Mouse (Mus musculus): ENCODE results near the gene Eif6. TPM values are rescaled to one million over a fixed set of nuclear protein-coding genes. Genes with fewer than 3 reads are reported as not detected.

Gene Eif6
- polyA plus RNA-seq, 1 experiment from 2014 or later: 163 TPM

GRCm38 (mm10) chr2:155817301-155818245 is 9.2 kb downstream of the Eif6 start:
- no peak overlapping the region; the same call in 1 of the 2 replicates for H3K4me3 ChIP-seq (ENCODE audit: low read length)

GRCm38 (mm10) chr2:155816179-155816578 is 10.5 kb downstream of the Eif6 start:
- H3K4me3 ChIP-seq (ENCODE audit: low read length): no peak overlapping the region
- ATAC-seq (ENCODE audit: low read depth): no peak
- 90% methylated on average over 1 of the region's 1 CpGs for WGBS

More at GRCm38 (mm10) chr2:155817301-155818245, 9.2 kb downstream of the Eif6 start:
- Histone ChIP-seq H3K4me2 (ENCODE audit: low read depth, low read length) (peak overlapping the region; percentile 93), H3K36me3 (ENCODE audit: control insufficient read depth, insufficient read depth, low read length) (peaks cover 19% of the 10 kb centered on the region), H3K4me1 (replicated peaks; ENCODE audit: control insufficient read depth, insufficient read depth, low read length) (peaks cover 12% of the 10 kb centered on the region), H3K9ac (ENCODE audit: low read length) (no peak overlapping the region; the same call in 1 of the 2 replicates), H3K9me3 (ENCODE audit: control insufficient read depth, low read length) (no peaks in the 10 kb centered on the region), H3K27ac (ENCODE audit: low read length) (no peak overlapping the region), H3K27me3 (ENCODE audit: control insufficient read depth, insufficient read depth, low read depth, low read length) (no peaks in the 10 kb centered on the region)
- ATAC-seq (ENCODE audit: low read depth): no peak
- 69% methylated on average over 10 of the region's 10 CpGs for WGBS

GRCm38 (mm10) chr2:155814829-155815228 is 11.9 kb downstream of the Eif6 start:
- Histone ChIP-seq H3K4me2 (ENCODE audit: low read depth, low read length) (no peak overlapping the region), H3K27ac (ENCODE audit: low read length) (no peak overlapping the region), H3K27me3 (ENCODE audit: control insufficient read depth, insufficient read depth, low read depth, low read length) (no peaks in the 10 kb centered on the region), H3K4me1 (replicated peaks; ENCODE audit: control insufficient read depth, insufficient read depth, low read length) (peaks cover 12% of the 10 kb centered on the region), H3K9me3 (ENCODE audit: control insufficient read depth, low read length) (no peaks in the 10 kb centered on the region), H3K9ac (ENCODE audit: low read length) (no peak overlapping the region), H3K36me3 (ENCODE audit: control insufficient read depth, insufficient read depth, low read length) (no peaks in the 10 kb centered on the region), H3K4me3 (ENCODE audit: low read length) (no peak overlapping the region)
- WGBS: 24% methylated on average over 5 of the region's 5 CpGs
- ATAC-seq (ENCODE audit: low read depth): no peak

More at GRCm38 (mm10) chr2:155816179-155816578, 10.5 kb downstream of the Eif6 start:
- peaks cover 10% of the 10 kb centered on the region for H3K36me3 ChIP-seq (ENCODE audit: control insufficient read depth, insufficient read depth, low read length)
- peaks cover 12% of the 10 kb centered on the region for H3K4me1 ChIP-seq (replicated peaks; ENCODE audit: control insufficient read depth, insufficient read depth, low read length)
- no peak overlapping the region for H3K4me2 ChIP-seq (ENCODE audit: low read depth, low read length)
- H3K27ac ChIP-seq (ENCODE audit: low read length): no peak overlapping the region
- no peaks in the 10 kb centered on the region for H3K9me3 ChIP-seq (ENCODE audit: control insufficient read depth, low read length)
- no peaks in the 10 kb centered on the region for H3K27me3 ChIP-seq (ENCODE audit: control insufficient read depth, insufficient read depth, low read depth, low read length)
- no peak overlapping the region for H3K9ac ChIP-seq (ENCODE audit: low read length)

- H3K27me3 ChIP-seq (ENCODE audit: control insufficient read depth, insufficient read depth, low read depth, low read length): no peaks in the 10 kb centered on the region
- no peak overlapping the region for H3K4me2 ChIP-seq (ENCODE audit: low read depth, low read length)
- H3K9me3 ChIP-seq (ENCODE audit: control insufficient read depth, low read length): no peaks in the 10 kb centered on the region
- no peak overlapping the region for H3K27ac ChIP-seq (ENCODE audit: low read length)
- H3K9ac ChIP-seq (ENCODE audit: low read length): no peak overlapping the region
- ATAC-seq (ENCODE audit: low read depth): no peak
- H3K4me3 ChIP-seq (ENCODE audit: low read length): no peak overlapping the region
- peaks cover 2% of the 10 kb centered on the region; the same call in 1 of the 2 replicates for H3K4me1 ChIP-seq (replicated peaks; ENCODE audit: control insufficient read depth, insufficient read depth, low read length)
- WGBS: 54% methylated on average over 4 of the region's 4 CpGs
- H3K36me3 ChIP-seq (ENCODE audit: control insufficient read depth, insufficient read depth, low read length): no peaks in the 10 kb centered on the region
These were observed 14.1 kb downstream of the Eif6 start for GRCm38 (mm10) chr2:155812637-155813036.

GRCm38 (mm10) chr2:155811821-155812396 is 14.8 kb downstream of the Eif6 start:
- H3K9ac ChIP-seq (ENCODE audit: low read length): no peak overlapping the region
- no peak for ATAC-seq (ENCODE audit: low read depth)
- no peak overlapping the region for H3K27ac ChIP-seq (ENCODE audit: low read length)
- 32% methylated on average over 16 of the region's 16 CpGs for WGBS
- no peaks in the 10 kb centered on the region for H3K36me3 ChIP-seq (ENCODE audit: control insufficient read depth, insufficient read depth, low read length)
- H3K9me3 ChIP-seq (ENCODE audit: control insufficient read depth, low read length): no peaks in the 10 kb centered on the region
- H3K4me1 ChIP-seq (replicated peaks; ENCODE audit: control insufficient read depth, insufficient read depth, low read length): no peaks in the 10 kb centered on the region
- no peak overlapping the region for H3K4me3 ChIP-seq (ENCODE audit: low read length)
- H3K4me2 ChIP-seq (ENCODE audit: low read depth, low read length): no peak overlapping the region
- no peaks in the 10 kb centered on the region for H3K27me3 ChIP-seq (ENCODE audit: control insufficient read depth, insufficient read depth, low read depth, low read length)

- Histone ChIP-seq H3K27me3 (ENCODE audit: control insufficient read depth, insufficient read depth, low read depth, low read length) (no peaks in the 10 kb centered on the region), H3K4me1 (replicated peaks; ENCODE audit: control insufficient read depth, insufficient read depth, low read length) (no peaks in the 10 kb centered on the region), H3K9me3 (ENCODE audit: control insufficient read depth, low read length) (no peaks in the 10 kb centered on the region), H3K36me3 (ENCODE audit: control insufficient read depth, insufficient read depth, low read length) (no peaks in the 10 kb centered on the region), H3K4me3 (ENCODE audit: low read length) (no peak overlapping the region), H3K9ac (ENCODE audit: low read length) (no peak overlapping the region), H3K4me2 (ENCODE audit: low read depth, low read length) (no peak overlapping the region), H3K27ac (ENCODE audit: low read length) (no peak overlapping the region)
- ATAC-seq (ENCODE audit: low read depth): no peak
- 72% methylated on average over 4 of the region's 4 CpGs for WGBS
These were observed 17.1 kb downstream of the Eif6 start for GRCm38 (mm10) chr2:155809620-155810019.

- H3K9me3 ChIP-seq (ENCODE audit: control insufficient read depth, low read length): no peaks in the 10 kb centered on the region
These were observed 19.3 kb downstream of the Eif6 start for GRCm38 (mm10) chr2:155807408-155807807.

GRCm38 (mm10) chr2:155806548-155806947 is 20.2 kb downstream of the Eif6 start:
- 53% methylated on average over 5 of the region's 5 CpGs for WGBS
- no peaks in the 10 kb centered on the region for H3K4me1 ChIP-seq (replicated peaks; ENCODE audit: control insufficient read depth, insufficient read depth, low read length)
- no peak overlapping the region for H3K4me2 ChIP-seq (ENCODE audit: low read depth, low read length)
- H3K4me3 ChIP-seq (ENCODE audit: low read length): no peak overlapping the region
- no peaks in the 10 kb centered on the region for H3K9me3 ChIP-seq (ENCODE audit: control insufficient read depth, low read length)
- no peaks in the 10 kb centered on the region for H3K27me3 ChIP-seq (ENCODE audit: control insufficient read depth, insufficient read depth, low read depth, low read length)
- no peak overlapping the region for H3K27ac ChIP-seq (ENCODE audit: low read length)
- no peak overlapping the region for H3K9ac ChIP-seq (ENCODE audit: low read length)
- H3K36me3 ChIP-seq (ENCODE audit: control insufficient read depth, insufficient read depth, low read length): no peaks in the 10 kb centered on the region
- no peak for ATAC-seq (ENCODE audit: low read depth)

More at GRCm38 (mm10) chr2:155807408-155807807, 19.3 kb downstream of the Eif6 start:
- Histone ChIP-seq H3K36me3 (ENCODE audit: control insufficient read depth, insufficient read depth, low read length) (no peaks in the 10 kb centered on the region), H3K27me3 (ENCODE audit: control insufficient read depth, insufficient read depth, low read depth, low read length) (no peaks in the 10 kb centered on the region), H3K4me1 (replicated peaks; ENCODE audit: control insufficient read depth, insufficient read depth, low read length) (no peaks in the 10 kb centered on the region), H3K4me2 (ENCODE audit: low read depth, low read length) (no peak overlapping the region), H3K4me3 (ENCODE audit: low read length) (no peak overlapping the region), H3K27ac (ENCODE audit: low read length) (no peak overlapping the region), H3K9ac (ENCODE audit: low read length) (no peak overlapping the region)
- 28% methylated on average over 4 of the region's 4 CpGs for WGBS
- ATAC-seq (ENCODE audit: low read depth): no peak

GRCm38 (mm10) chr2:155805925-155806255 is 20.8 kb downstream of the Eif6 start:
- no peak for ATAC-seq (ENCODE audit: low read depth)
- Histone ChIP-seq H3K4me3 (ENCODE audit: low read length) (no peak overlapping the region), H3K4me2 (ENCODE audit: low read depth, low read length) (no peak overlapping the region), H3K9me3 (ENCODE audit: control insufficient read depth, low read length) (no peaks in the 10 kb centered on the region), H3K36me3 (ENCODE audit: control insufficient read depth, insufficient read depth, low read length) (no peaks in the 10 kb centered on the region), H3K4me1 (replicated peaks; ENCODE audit: control insufficient read depth, insufficient read depth, low read length) (no peaks in the 10 kb centered on the region), H3K27me3 (ENCODE audit: control insufficient read depth, insufficient read depth, low read depth, low read length) (no peaks in the 10 kb centered on the region), H3K27ac (ENCODE audit: low read length) (no peak overlapping the region), H3K9ac (ENCODE audit: low read length) (no peak overlapping the region)
- WGBS: 76% methylated on average over 6 of the region's 6 CpGs

Measured in lung, embryonic 16.5 days (tissue).